Mouse (Mus musculus): ENCODE data around the gene Timm29.
"Not testable (repeated sequence)": the region's sequence is repeated elsewhere in the genome, so short reads cannot be mapped to it uniquely, and the experiment has no call there.

Timm29 gene

DNA sequence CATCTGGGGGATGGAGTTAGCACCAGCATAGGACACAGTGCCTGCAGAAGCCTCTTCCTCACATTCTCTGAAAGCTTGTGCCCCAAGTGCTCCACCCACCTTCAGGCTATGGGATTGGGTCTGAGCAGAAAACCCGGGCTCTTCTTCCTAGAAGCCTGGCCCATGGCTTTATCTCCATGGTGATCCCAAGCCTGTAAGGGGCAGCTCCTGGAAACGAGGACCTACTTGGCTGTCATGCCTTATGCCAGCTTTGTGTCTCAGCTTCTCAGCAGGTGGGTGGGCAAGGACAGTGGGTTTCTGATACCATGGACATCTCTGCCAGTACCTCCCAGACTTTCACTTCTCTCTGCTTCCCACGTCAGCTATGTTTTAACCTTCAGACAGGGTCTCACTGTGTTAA, 14.3 kb upstream of the Timm29 start:
- no peak for DNase-seq (ENCODE audit: low spot score)

DNA sequence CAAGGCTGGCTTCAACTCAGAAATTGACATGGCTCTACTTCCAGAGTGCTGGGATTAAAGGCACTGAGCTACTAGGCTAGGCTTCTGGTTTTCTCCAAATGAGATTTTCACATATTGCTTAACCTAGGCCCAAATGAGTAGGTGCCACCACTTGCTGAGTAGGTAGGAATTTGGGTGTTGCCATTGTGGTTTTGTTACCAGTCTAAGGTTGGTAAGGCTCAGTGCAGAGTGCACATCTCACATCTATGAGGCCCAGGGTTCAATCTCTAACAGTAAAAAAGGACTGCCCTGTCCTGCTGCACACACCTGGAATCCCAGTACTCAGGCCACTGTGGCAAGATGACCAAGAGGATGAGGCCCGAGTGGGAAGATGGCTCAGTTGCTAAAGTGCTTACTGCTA, 7.1 kb upstream of the Timm29 start:
- DNase-seq (ENCODE audit: low spot score) = no peak

DNA sequence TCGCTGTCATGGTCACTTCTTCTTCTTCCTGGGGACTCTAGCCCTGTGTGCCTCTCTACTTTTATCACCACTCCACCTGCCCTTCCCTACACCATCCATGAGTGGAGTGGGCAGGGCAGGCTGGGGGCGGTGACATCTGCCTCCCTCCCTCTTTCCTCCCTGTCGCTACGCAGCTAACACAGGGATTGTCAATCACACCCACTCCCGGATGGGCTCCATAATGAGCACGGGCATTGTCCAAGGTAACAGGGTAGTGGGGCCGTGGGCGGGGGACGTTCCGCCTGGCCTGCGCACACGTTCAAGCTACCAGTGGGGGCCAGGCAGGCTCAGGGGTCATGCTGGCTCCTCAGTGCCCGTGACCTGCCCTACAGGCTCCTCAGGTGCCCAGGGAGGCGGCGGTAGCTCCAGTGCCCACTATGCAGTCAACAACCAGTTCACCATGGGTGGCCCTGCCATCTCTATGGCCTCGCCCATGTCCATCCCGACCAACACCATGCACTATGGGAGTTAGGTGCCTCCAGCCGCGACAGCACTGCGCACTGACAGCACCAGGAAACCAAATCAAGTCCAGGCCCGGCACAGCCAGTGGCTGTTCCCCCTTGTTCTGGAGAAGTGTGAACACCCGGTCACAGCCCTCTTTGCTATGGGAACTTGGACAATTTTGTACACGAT, 4.7 kb upstream of the Timm29 start:
- no peak for DNase-seq (ENCODE audit: low spot score)

DNA sequence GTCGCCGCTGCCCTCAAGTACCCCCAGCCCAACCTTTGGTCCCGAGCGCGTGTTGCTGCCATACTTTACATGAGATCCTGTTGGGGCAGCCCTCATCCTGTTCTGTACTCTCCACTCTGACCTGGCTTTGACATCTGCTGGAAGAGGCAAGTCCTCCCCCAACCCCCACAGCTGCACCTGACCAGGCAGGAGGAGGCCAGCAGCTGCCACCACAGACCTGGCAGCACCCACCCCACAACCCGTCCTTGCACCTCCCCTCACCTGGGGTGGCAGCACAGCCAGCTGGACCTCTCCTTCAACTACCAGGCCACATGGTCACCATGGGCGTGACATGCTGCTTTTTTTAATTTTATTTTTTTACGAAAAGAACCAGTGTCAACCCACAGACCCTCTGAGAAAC, 4.2 kb upstream of the Timm29 start:
- DNase-seq (ENCODE audit: low spot score) = no peak

DNA sequence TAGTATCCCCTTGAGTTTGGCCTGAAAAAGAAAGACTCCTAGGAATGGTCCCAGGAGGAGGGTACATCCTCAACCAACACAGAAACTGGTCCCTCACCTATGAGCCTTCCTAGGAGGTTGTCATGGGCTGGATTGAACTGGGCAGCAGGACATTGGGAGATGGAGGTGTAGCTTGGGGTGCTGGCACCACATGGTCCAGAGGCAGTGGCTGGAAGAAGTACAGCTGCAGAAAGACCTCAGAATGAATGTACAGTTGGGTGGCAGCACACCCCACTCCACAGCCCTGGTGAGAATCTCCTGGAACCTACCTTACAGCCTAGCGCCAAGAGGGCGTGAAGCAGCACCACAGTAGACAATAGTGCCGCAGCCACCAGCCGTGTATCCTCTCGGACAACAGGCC, 3.0 kb upstream of the Timm29 start:
- DNase-seq (ENCODE audit: low spot score) = no peak

DNA sequence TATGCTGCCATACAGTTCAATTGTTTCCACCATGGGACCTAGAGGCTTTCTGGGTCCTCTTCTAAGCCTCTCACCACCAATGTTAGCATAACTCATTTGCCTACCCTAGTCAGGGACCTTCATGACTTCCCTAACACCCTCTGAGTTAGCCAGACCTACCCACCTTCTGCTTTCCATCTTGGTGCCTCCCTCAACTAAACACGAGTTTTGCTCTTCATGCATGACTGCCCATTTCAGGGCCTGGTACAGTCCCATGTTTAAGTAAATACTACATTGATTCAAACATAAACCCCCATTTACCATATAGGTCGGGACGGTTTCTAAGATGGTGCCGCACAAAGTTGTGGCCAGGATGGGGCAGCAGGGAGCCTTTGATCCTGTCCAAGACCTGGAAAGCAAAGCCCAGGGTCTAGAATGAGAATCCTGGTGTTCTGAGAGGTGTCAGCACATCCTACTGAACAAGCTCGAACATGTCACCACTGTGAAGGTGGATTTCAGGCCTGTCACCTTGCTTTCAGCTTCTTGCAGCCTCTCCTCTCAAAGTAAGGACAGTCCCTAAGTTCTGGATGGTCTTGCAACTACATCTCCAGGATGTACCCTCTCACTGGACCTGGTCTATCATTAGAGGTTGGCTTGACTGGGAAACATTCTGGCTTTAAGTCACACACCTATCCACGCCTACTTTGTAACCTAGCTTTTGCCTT, 1.2 kb upstream of the Timm29 start:
- no peak for DNase-seq (ENCODE audit: low spot score)

DNA sequence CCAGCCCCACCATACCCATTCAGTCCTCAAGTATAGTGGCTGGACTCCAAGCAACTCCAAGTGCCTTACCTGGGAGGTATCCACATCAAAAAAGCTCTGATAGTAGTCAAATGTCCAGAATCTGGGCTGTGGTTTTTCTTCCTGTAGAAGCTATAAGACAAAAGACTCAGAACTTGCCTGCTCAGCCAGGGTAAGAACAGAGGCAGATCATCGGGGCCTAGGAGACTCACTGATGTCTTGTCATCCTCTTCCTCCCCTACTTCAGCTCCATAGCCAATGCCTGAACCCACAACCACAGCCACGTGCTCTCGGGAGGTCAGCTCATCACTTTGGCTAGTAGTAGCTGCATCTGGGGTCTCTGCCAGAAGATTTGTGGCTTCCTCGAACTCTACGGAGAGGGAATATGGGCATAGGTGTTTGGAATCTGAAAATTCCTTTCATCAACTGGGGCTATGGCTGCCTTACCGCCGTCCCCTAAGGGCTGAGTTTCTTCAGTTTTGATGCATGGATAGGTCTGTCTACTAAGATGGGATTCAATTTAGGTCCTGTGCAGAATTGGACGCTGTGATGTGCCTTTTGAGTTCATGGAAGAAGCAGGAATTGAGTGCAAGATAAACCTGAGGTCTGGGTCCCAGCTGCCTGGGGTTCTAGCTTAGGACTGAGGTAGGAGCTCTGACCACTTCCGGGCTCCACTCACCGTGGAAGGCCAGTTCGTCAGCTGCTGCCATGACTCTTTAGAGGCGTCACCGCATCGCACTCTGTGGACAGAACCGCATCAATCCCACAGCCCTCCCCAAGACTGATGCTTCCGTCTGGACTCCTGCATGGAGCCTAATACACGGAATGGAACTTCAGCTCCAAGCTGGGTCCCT, 455 bp upstream of the Timm29 start:
- no peak for DNase-seq (ENCODE audit: low spot score)

DNA sequence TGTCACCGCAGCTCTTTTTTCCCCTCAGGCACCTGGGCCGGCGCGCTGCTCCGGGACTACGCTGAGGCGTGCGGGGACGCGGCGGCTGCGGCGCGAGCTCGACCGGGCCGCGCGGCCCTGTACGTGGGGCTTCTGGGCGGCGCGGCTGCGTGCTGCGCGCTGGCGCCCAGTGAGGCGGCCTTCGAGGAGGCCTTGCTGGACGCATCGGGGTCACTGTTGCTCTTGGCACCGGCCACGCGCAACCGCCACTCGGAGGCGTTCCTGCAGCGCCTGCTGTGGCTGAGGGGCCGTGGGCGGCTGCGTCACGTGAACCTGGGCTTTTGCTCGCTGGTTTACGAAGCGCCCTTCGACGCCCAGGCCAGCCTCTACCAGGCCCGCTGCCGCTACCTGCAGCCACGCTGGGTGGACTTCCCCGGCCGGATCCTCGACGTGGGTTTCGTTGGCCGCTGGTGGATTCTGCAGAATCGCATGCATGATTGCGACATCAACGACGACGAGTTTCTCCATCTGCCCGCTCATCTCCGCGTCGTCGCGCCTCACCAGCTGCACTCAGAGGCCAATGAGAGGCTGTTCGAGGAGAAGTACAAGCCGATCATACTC, 700 bp downstream of the Timm29 start:
- no peak for DNase-seq (ENCODE audit: low spot score)

DNA sequence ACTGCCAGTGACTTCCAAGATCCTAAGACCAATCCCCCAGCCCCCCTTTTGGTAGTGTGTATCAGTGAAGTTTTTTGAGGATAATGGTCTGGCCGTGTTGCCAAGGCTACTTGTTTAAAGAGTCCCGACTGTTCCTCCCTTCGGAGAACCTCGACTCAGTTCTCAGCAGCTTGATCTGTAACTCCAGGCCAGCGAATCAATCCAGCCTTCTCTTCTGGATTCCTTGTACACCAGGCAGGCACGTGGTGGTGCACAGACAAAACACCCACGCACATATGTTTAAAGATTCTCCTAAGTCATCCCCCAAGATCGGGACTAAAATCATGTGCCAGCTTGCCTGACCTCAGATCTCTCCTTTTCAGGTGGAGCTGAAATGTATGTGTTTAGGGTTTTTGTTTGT, 1.8 kb downstream of the Timm29 start:
- DNase-seq (ENCODE audit: low spot score) = not testable (repeated sequence)

DNA sequence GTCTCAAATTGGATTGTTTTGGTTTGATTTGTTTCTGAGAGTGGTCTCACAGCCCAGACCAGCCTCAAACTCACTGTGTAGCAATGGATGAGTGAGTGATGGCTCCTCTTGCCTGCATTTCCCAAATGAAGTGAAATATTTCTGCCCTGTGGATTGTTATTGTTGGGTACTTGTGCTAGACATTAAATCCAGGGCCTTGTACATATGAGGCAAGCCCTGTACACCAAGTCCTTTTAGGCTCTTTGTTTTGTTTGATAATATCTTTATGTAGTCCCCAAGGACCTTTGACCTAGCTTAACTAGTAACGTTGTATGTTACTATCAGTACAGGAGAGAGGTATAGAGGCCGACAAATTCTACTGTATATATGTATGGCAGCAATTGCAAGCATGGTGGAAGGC, 2.3 kb downstream of the Timm29 start:
- no peak for DNase-seq (ENCODE audit: low spot score)

DNA sequence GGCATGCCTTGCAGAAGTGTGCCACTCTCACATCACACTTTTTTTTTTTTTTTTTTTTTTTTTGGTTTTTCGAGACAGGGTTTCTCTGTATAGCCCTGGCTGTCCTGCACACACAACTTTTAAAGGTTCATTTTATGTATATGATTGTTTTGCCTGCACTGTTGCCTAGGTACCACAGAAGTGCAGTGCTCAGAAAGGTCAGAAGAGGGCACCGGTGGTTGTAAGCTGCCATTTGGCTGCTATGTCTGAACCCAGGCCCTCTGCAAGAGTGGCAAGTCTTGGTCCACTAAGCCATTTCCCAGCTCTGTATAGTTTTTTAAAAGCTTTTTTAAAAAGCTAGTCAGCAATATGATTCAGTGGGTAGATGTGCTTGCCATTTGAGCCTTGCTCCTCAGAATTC, 5.7 kb downstream of the Timm29 start:
- DNase-seq (ENCODE audit: low spot score) = peak; percentile 57

DNA sequence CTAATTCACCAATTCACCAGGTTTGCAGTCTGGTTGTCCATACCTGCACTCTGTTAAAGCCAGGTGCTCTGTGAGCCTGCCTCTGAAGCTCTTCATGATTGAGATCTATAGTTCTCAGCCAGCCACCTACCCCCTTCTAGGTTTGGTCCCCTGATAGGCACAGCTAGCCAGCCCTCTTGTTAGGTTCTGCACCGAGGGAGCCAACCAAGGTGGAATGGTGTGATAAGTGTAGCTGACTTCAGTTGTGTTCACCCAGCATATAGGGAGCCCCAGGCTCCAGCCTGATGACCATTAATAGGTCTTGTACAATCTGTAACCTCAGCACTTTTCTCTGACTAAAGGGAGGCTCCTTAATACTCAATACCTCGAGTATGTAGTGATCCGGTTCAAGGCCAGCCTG, 7.7 kb downstream of the Timm29 start:
- no peak for DNase-seq (ENCODE audit: low spot score)

DNA sequence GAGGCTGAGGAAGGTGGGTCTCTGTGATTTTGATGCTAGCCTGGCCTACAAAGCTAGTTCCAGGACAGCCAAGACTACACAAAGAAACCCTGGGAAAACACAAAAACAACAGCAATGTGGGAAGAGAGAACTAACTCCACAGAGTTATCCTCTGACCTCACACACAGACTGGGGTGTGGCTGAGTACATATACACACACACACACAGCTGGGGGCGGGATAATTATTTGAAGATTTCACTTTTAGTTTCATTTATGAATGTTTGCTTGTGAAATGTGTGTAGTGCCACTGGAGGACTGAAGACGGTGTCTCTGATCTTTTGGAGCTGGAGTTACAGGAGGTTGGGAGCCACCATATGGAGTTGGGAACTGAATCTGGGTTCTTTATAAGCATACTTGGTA, 8.6 kb downstream of the Timm29 start:
- DNase-seq (ENCODE audit: low spot score) = no peak

DNA sequence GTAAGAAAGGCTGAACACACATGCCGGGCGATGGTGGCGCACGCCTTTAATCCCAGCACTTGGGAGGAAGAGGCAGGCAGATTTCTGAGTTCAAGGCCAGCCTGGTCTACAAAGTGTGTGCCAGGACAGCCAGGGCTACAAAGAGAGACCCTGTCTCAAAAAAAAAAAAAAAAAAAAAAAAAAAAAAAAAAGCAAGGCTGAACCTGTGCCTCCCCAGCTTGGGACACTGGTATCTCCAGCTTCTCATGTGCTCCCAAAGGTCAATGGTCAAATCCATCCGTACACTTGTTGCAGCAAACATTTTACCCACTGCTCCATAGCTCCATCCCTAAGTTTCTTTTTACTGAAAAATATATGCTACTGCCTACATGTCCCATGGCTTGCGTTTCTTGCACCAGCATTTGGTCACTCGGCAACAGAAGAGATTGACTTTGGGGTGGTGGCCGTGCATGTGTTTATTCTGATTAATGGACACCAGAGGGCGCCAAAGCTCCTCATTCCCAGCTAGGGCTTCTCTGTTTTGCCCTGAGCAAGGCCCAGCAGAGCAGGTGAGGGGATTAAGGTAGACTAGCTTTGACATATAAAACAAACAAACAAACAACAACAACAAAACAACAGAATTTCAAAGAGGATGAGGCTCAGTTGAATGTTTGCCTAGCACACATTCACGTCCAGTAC, 9.3 kb downstream of the Timm29 start:
- peak; percentile 88 for DNase-seq (ENCODE audit: low spot score)

DNA sequence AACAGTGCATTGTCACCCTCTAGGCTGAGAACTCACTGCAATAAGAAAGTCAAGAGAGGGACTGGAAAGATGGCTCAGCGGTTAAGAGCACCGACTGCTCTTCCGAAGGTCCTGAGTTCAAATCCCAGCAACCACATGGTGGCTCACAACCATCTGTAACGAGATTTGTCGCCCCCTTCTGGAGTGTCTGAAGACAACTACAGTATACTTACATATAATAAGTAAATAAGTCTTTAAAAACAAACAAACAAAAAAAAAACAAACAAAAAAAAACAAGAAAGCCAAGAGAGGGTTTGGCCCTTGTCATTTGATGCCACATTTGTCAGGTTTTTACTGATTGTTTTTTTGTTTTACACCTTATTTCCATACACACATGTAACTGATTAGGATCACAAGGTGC, 11.6 kb downstream of the Timm29 start:
- no peak for DNase-seq (ENCODE audit: low spot score)

DNA sequence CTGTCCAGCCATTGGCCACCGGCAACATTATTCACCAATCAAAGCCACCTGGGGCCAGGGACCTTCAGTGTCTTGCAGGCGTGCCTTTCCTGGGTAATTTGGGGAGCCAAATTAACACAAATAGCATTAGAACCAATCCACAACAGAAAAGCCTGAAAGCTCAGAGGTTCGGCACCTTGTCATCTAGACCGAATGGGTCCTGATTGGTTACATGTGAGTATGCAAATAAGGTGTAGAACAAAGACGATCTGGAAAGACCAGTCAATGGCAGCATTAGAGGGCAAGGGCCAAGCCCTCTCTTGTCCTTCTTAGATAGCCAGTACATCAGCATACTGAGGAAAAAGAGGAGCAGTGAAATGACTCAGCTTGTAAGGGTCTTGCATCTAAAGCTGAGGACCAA, 13.3 kb downstream of the Timm29 start:
- DNase-seq (ENCODE audit: low spot score) = no peak

DNA sequence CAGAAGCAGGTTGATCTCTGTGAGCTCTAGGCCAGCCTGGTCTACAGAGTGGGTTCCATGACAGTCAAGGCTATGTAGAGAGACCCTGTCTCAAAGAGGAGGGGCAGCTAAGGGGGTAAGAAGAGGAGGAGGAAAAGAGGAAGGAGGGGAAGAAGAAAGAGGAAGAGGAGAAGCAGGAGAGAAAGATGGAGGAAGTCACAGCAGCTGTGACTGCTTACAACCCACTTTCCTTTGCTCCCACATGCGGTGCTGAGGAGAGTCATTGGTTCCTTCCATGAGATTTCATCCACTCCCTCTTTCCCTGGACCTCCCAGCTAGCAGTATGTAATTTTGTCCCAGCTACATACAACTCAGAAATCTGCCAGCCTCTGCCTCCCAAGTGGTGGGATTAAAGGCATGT, 14.1 kb downstream of the Timm29 start:
- DNase-seq (ENCODE audit: low spot score) = no peak

DNA sequence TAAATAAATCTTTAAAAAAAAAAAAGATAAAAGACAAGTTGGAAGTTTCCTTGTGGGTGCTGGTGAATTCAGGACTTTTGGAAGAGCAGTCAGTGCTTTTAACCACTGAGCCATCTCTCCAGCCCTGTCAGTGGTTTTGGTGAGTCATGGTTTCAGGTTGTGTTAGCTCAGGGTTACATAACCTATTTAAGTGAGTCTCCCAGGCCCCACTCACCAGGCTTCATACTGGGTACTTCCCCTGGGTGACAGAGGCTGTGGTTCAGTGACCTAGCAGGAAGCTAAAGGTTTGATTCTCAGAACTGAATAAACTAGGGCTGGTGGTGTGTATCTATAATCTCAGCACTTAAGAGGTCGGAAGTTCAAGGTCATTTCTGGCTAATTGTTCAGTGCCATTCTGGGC, 17.3 kb downstream of the Timm29 start:
- DNase-seq (ENCODE audit: low spot score) = no peak

DNA sequence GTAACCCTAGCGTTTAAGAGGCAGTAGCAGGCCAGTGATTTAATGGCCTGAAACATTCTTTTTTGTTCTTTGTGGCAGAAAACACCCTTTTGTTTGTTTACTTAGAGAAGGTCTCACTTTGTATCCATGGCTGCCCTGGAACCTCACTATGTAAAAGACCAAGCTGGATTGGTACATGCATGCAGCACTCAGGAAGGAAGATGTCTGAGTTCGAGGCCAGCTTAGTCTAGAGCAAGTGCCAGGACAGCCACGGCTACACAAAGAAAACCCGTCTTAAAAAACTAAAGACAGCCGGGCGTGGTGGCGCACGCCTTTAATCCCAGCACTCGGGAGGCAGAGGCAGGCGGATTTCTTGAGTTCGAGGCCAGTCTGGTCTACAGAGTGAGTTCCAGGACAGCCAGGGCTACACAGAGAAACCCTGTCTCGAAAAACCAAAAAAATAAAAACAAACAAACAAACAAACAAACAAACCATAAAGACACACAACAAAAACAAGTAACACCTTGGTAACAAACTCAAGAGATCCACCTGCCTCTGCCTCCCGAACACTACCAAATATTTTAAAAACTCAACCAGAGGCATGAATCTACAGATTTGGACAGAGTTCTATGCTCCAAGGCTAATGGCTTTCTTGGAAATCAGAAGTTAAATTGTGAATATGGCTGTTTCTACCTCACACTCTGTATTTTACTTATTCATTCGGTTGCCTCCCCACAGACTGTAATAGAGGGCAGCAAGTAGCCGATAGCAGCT, 22.5 kb downstream of the Timm29 start:
- DNase-seq (ENCODE audit: low spot score) = no peak

DNA sequence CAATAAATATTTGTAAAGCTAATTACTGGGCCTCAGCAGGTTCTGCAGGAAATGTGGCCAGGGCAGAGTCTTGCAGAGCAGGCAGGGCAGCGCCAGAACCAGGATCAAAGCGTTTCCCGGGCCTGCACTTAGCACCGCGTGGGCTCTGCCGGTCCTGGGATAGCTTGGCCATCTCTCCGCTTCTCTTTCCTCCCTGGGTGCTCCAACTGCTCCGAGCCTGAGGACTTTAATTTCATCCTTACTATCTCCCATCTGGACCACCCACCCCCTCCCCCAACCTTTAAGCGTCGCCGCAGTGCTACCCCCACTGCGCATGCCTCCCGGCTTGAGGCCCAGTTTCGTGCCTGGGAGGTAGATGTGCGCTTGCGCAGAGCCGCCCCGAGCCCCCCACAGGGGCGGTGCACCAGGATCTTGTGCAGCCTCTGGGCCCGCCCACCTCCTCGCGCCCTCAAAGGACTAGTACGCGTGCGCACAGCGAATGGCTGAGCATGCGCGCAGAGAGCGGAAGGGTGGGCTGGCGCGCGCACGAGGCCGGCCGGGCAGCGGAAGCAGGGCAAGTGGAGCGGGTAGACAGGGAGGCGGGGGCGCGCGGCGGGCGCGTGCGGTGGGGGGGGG, 23.2 kb downstream of the Timm29 start, which contains the start of gene Smarca4:
Gene Smarca4 (plus strand): TSS at position 553 of the 615 bp plus-strand sequence.
- DNase-seq (ENCODE audit: low spot score) = peak; percentile 100

Data from embryo, embryonic 10.5 days (tissue).